ENCODE assay signal across 21 mouse cellular contexts in genomic region chr1:138762876-138763275, GRCm38 (mm10).
DNase-seq lines count a peak whose midpoint lies in the region; ATAC-seq lines count a peak whose summit lies in the region.
"Had no signal": no experiment of that assay in that cellular context is flagged by ENCODE, and none has a peak within 500 bp of the region (broad histone marks: within the 10 kb centered on the region; RNA-seq: fewer than 3 reads in every experiment).

No protein-coding gene starts in this region.

- H3K4me2 ChIP-seq in heart, embryonic 13.5 days, result peak overlapping the region; percentile 30; the same call in 1 of the 2 replicates
- no peak overlapping the region; the same call in 1 of the 2 replicates for H3K4me2 ChIP-seq in heart, embryonic 11.5 days
- H3K4me2 ChIP-seq in hindbrain, embryonic 14.5 days (replicated peaks), result no peak overlapping the region
- H3K4me2 ChIP-seq: embryonic facial prominence, embryonic 13.5 days; forebrain, embryonic 12.5 days; heart, embryonic 15.5 days had no signal

- H3K9ac ChIP-seq in heart, embryonic 13.5 days, result no peak overlapping the region
- no peak overlapping the region for H3K9ac ChIP-seq in heart, embryonic 11.5 days (ENCODE audit: low read depth, low read length)
- no peak overlapping the region for H3K9ac ChIP-seq in hindbrain, embryonic 14.5 days
- H3K9ac ChIP-seq: embryonic facial prominence, embryonic 13.5 days; forebrain, embryonic 12.5 days; heart, embryonic 15.5 days had no signal

- H3K27me3 ChIP-seq in heart, embryonic 13.5 days (replicated peaks), result no peaks in the 10 kb centered on the region
- no peaks in the 10 kb centered on the region for H3K27me3 ChIP-seq in heart, embryonic 11.5 days (ENCODE audit: control insufficient read depth, insufficient read depth, low read length)
- no peaks in the 10 kb centered on the region for H3K27me3 ChIP-seq in limb, embryonic 10.5 days (ENCODE audit: low read depth, poor library complexity, severe bottlenecking)
- H3K27me3 ChIP-seq in hindbrain, embryonic 14.5 days (ENCODE audit: control insufficient read depth, insufficient read depth, low read length), result no peaks in the 10 kb centered on the region
- H3K27me3 ChIP-seq: CH12.LX; embryonic facial prominence, embryonic 13.5 days; forebrain, embryonic 12.5 days; heart, embryonic 15.5 days had no signal

- no peak for ATAC-seq in heart, embryonic 13.5 days (ENCODE audit: extremely low read depth, insufficient number of reproducible peaks, low FRiP score, low TSS enrichment)
- no peak for ATAC-seq in heart, embryonic 11.5 days (replicated peaks; ENCODE audit: insufficient number of reproducible peaks, low FRiP score, low TSS enrichment)
- no peak for ATAC-seq in hindbrain, embryonic 14.5 days (ENCODE audit: low FRiP score)
- ATAC-seq: activated CD4-positive, CD25-positive, alpha-beta regulatory T cell, adult 4 months; forebrain, embryonic 16.5 days; hindbrain, embryonic 16.5 days; inflammation-experienced regulatory T-cells, adult 6 months; Patski had no signal

- H3K4me1 ChIP-seq in heart, embryonic 13.5 days, result peaks cover 18% of the 10 kb centered on the region
- no peaks in the 10 kb centered on the region for H3K4me1 ChIP-seq in heart, embryonic 11.5 days (ENCODE audit: control insufficient read depth, insufficient read depth, low read length)
- peaks cover 27% of the 10 kb centered on the region for H3K4me1 ChIP-seq in limb, embryonic 10.5 days
- H3K4me1 ChIP-seq in hindbrain, embryonic 14.5 days (replicated peaks; ENCODE audit: control insufficient read depth, insufficient read depth, low read length), result no peaks in the 10 kb centered on the region
- H3K4me1 ChIP-seq: embryonic facial prominence, embryonic 13.5 days; forebrain, embryonic 12.5 days; heart, embryonic 15.5 days had no signal

- H3K36me3 ChIP-seq in heart, embryonic 13.5 days, result no peaks in the 10 kb centered on the region
- no peaks in the 10 kb centered on the region for H3K36me3 ChIP-seq in heart, embryonic 11.5 days (ENCODE audit: control insufficient read depth, insufficient read depth, low read length)
- H3K36me3 ChIP-seq in limb, embryonic 10.5 days, result no peaks in the 10 kb centered on the region
- no peaks in the 10 kb centered on the region for H3K36me3 ChIP-seq in hindbrain, embryonic 14.5 days (replicated peaks; ENCODE audit: control insufficient read depth, insufficient read depth)
- H3K36me3 ChIP-seq: embryonic facial prominence, embryonic 13.5 days; forebrain, embryonic 12.5 days; heart, embryonic 15.5 days had no signal

- H3K9me3 ChIP-seq in heart, embryonic 13.5 days, result no peaks in the 10 kb centered on the region
- H3K9me3 ChIP-seq in heart, embryonic 11.5 days (replicated peaks; ENCODE audit: control insufficient read depth, low read length), result no peaks in the 10 kb centered on the region
- no peaks in the 10 kb centered on the region for H3K9me3 ChIP-seq in limb, embryonic 10.5 days (replicated peaks)
- no peaks in the 10 kb centered on the region for H3K9me3 ChIP-seq in hindbrain, embryonic 14.5 days (ENCODE audit: control insufficient read depth, low read length)
- H3K9me3 ChIP-seq: embryonic facial prominence, embryonic 13.5 days; forebrain, embryonic 12.5 days; heart, embryonic 15.5 days had no signal

- peak; percentile 7 for DNase-seq in lung, postnatal 10 days
- DNase-seq in lung, postnatal 4 days, result no peak
- DNase-seq in limb, embryonic 10.5 days (ENCODE audit: low spot score), result peak; percentile 56
- DNase-seq in hindbrain, embryonic 14.5 days (ENCODE audit: low spot score), result no peak
- DNase-seq: adrenal gland, postnatal 14 days; cerebellum, adult 18-20 months; cerebellum, adult 9-11 months; cerebellum, postnatal 36 days; gastrocnemius, postnatal 14 days; heart, postnatal 36 days had no signal

- H3K27ac ChIP-seq in heart, embryonic 13.5 days (replicated peaks), result no peak overlapping the region
- H3K27ac ChIP-seq in heart, embryonic 11.5 days (ENCODE audit: low read depth, low read length), result no peak overlapping the region
- H3K27ac ChIP-seq in limb, embryonic 10.5 days, result no peak overlapping the region
- H3K27ac ChIP-seq in hindbrain, embryonic 14.5 days, result no peak overlapping the region
- H3K27ac ChIP-seq: embryonic facial prominence, embryonic 13.5 days; forebrain, embryonic 12.5 days; heart, embryonic 15.5 days had no signal

- WGBS in heart, embryonic 13.5 days, result 25% methylated on average over 7 of the region's 7 CpGs
- WGBS in heart, embryonic 11.5 days (ENCODE audit: insufficient replicate concordance), result 41% methylated on average over 7 of the region's 7 CpGs
- 70% methylated on average over 7 of the region's 7 CpGs for WGBS in limb, embryonic 10.5 days
- 79% methylated on average over 7 of the region's 7 CpGs for WGBS in hindbrain, embryonic 14.5 days

- no peak overlapping the region for H3K4me3 ChIP-seq in heart, embryonic 13.5 days
- no peak overlapping the region for H3K4me3 ChIP-seq in heart, embryonic 11.5 days (ENCODE audit: low read depth, low read length)
- no peak overlapping the region for H3K4me3 ChIP-seq in limb, embryonic 10.5 days
- H3K4me3 ChIP-seq in hindbrain, embryonic 14.5 days (replicated peaks; ENCODE audit: low read length), result no peak overlapping the region
- H3K4me3 ChIP-seq: embryonic facial prominence, embryonic 13.5 days; forebrain, embryonic 12.5 days; heart, embryonic 15.5 days had no signal

Comparison
In these comparisons a context has a peak if more than half of its experiments do, and no peak if none do; other contexts are left out.
1. DNase-seq: peak in lung, postnatal 10 days (single experiment) and limb, embryonic 10.5 days (single experiment); none in lung, postnatal 4 days (0 of 2) and hindbrain, embryonic 14.5 days (single experiment).